Mouse (Mus musculus): ENCODE measurements around the gene Tenm4. TPM values are rescaled to one million over a fixed set of nuclear protein-coding genes. Genes with fewer than 3 reads are reported as not detected.

Tenm4 gene
- total RNA-seq, 1 experiment = 38.9 TPM

DNA sequence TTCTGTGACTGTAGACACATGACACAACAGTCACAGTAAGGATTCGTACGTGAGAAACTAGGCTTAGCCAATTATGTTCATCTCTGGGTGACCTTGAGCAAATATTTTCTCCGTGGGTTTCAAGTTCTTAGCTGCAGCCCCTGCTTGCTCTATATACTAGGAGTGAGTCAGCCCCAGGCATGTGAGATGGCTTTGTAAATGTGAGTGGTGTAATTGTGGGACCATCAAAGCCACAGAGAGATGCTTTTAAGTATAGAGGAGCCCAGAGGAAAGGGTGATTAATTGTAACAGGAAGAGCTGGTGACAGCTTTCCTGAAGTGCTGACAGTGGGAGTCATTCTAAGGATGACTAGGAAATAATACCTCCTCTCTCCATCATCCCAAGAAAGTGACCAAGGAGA is 662.0 kb downstream of the Tenm4 start:
- H3K36me3 ChIP-seq (ENCODE audit: control insufficient read depth, insufficient read depth, low read length, poor library complexity, severe bottlenecking) = peaks cover 2% of the 10 kb centered on the region; the same call in 1 of the 2 replicates
- TF ChIP-seq ZC3H11A (IDR thresholded peaks at IDR 0.05; ENCODE audit: borderline replicate concordance, low read depth, low read length) = no peak
- TF ChIP-seq MAFK (IDR thresholded peaks at IDR 0.05; ENCODE audit: insufficient read depth, low read depth, low read length) = no peak
- no peak for TF ChIP-seq HCFC1 (IDR thresholded peaks at IDR 0.05; ENCODE audit: borderline replicate concordance, insufficient read depth, low read length)
- no peak for TF ChIP-seq ZNF384 (IDR thresholded peaks at IDR 0.05; ENCODE audit: low read depth, low read length)
- no peak for TF ChIP-seq CHD2 (IDR thresholded peaks at IDR 0.05; ENCODE audit: low read depth, low read length)
- no peak overlapping the region for H3K9ac ChIP-seq (ENCODE audit: insufficient read depth, low read depth, low read length, poor library complexity, severe bottlenecking)
- no peak for DNase-seq (ENCODE audit: low read depth, low spot score)
- in situ Hi-C loops (cut with MboI; ENCODE audit: low sequenced_read_pairs in 2 of 2, unreplicated experiment in 2 of 2) = no loop called here
- H3K9me3 ChIP-seq (ENCODE audit: control insufficient read depth, insufficient read depth, low read depth, low read length) = no peaks in the 10 kb centered on the region
- H3K4me1 ChIP-seq (ENCODE audit: control insufficient read depth in 2 of 2, insufficient read depth in 2 of 2, low read length in 2 of 2, poor library complexity in 1 of 2) = peaks cover 0 to 3% of the 10 kb centered on the region in 2 experiments; a peak in 1 of 4 replicates
- H3K27ac ChIP-seq (ENCODE audit: insufficient read depth, low read depth, low read length, poor library complexity, severe bottlenecking) = no peak overlapping the region
- H3K4me3 ChIP-seq (ENCODE audit: insufficient read depth in 1 of 2, low read depth in 1 of 2, low read length in 2 of 2, poor library complexity in 1 of 2, severe bottlenecking in 1 of 2) = no peak overlapping the region

DNA sequence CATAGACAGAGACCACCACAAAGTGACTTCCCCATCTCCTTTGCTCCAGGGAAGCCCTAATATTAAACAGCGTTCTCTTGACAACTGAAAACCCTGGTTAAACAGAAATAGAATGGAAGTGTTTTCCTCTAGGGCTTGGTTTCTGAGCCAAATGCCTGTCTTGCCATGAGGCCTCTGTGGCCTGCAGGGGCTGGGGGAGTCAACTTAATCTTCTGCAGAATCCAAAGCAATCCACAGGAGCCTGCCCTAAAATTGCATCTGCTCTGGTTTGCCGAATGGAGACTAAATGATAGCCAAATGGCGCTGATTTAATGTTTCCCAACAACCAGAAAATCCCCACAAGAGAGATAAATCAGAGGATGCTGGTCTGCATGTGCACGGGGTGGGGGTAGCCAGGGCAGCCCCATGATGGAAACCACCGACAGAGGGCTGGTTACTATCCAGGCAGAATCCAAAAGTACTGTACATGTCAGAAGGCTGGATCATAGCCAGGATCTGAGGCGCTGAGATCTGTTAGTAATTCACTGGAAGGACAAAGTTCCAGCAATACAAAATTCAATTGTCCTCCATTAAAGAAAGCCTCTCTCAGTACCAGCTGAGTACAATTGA is 663.7 kb downstream of the Tenm4 start:
- in situ Hi-C loops (cut with MboI; ENCODE audit: low sequenced_read_pairs in 2 of 2, unreplicated experiment in 2 of 2) = no loop called here
- TF ChIP-seq HCFC1 (IDR thresholded peaks at IDR 0.05; ENCODE audit: borderline replicate concordance, insufficient read depth, low read length) (no peak), CHD2 (IDR thresholded peaks at IDR 0.05; ENCODE audit: low read depth, low read length) (no peak), ZC3H11A (IDR thresholded peaks at IDR 0.05; ENCODE audit: borderline replicate concordance, low read depth, low read length) (no peak), ZNF384 (IDR thresholded peaks at IDR 0.05; ENCODE audit: low read depth, low read length) (no peak), MAFK (IDR thresholded peaks at IDR 0.05; ENCODE audit: insufficient read depth, low read depth, low read length) (no peak)
- DNase-seq (ENCODE audit: low read depth, low spot score) = no peak
- H3K36me3 ChIP-seq (ENCODE audit: control insufficient read depth, insufficient read depth, low read length, poor library complexity, severe bottlenecking) = peaks cover 2% of the 10 kb centered on the region; the same call in 1 of the 2 replicates
- H3K9me3 ChIP-seq (ENCODE audit: control insufficient read depth, insufficient read depth, low read depth, low read length) = no peaks in the 10 kb centered on the region
- H3K27ac ChIP-seq (ENCODE audit: insufficient read depth, low read depth, low read length, poor library complexity, severe bottlenecking) = no peak overlapping the region
- H3K4me1 ChIP-seq (ENCODE audit: control insufficient read depth in 2 of 2, insufficient read depth in 2 of 2, low read length in 2 of 2, poor library complexity in 1 of 2) = peaks cover 0 to 3% of the 10 kb centered on the region in 2 experiments; a peak in 1 of 4 replicates
- H3K4me3 ChIP-seq (ENCODE audit: insufficient read depth in 1 of 2, low read depth in 1 of 2, low read length in 2 of 2, poor library complexity in 1 of 2, severe bottlenecking in 1 of 2) = no peak overlapping the region
- H3K9ac ChIP-seq (ENCODE audit: insufficient read depth, low read depth, low read length, poor library complexity, severe bottlenecking) = no peak overlapping the region

DNA sequence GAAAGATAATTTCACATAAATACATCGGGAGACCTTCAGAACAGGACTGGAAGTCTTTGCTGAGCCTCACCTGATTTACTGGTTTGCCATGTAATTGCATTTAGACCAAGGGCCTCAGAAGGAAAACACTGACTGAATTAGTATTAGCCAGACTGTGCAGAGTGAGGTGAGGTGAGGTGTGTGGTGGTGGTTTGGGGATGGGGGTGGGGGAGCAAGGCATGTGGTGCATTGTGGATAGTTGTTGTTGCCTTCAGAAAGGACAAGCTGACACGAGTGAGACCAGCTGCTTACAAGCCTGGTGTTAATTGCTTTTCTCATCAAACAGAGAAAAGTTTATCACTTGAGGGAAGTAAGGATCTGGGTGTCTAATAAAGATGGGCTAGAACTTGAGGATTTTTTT is 664.3 kb downstream of the Tenm4 start:
- Histone ChIP-seq H3K36me3 (ENCODE audit: control insufficient read depth, insufficient read depth, low read length, poor library complexity, severe bottlenecking) (peaks cover 2% of the 10 kb centered on the region; the same call in 1 of the 2 replicates), H3K27ac (ENCODE audit: insufficient read depth, low read depth, low read length, poor library complexity, severe bottlenecking) (no peak overlapping the region)

DNA sequence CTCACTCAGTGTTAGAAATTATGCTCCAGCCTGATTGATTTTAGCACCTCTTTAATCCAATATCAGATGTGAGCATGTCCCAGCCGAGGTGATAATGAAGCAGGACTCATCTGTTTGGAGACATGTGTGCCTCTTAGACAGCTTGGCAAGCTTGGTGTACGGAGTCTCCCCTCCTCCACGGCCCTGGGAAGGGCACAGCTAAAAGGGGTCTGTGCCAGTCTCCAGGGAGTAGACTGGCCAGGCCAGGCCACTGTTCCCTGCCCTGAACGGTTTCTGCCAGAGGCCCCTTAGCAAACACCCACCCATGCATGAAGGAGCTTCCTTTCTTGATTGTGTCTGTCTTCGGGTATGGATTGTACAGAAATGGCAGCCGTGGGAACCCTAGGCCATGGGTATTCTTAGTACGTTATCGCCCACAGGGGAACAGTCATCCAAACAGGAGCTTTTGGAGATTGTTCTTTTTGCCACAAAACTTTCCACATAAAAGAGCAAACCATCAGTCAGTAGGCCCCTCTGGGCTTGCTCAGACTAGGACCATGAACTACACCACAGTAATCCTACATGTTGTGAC is 667.3 kb downstream of the Tenm4 start:
- TF ChIP-seq MAFK (IDR thresholded peaks at IDR 0.05; ENCODE audit: insufficient read depth, low read depth, low read length) (no peak), ZC3H11A (IDR thresholded peaks at IDR 0.05; ENCODE audit: borderline replicate concordance, low read depth, low read length) (no peak), HCFC1 (IDR thresholded peaks at IDR 0.05; ENCODE audit: borderline replicate concordance, insufficient read depth, low read length) (no peak)
- Histone ChIP-seq H3K27ac (ENCODE audit: insufficient read depth, low read depth, low read length, poor library complexity, severe bottlenecking) (no peak overlapping the region), H3K36me3 (ENCODE audit: control insufficient read depth, insufficient read depth, low read length, poor library complexity, severe bottlenecking) (peaks cover 2% of the 10 kb centered on the region; the same call in 1 of the 2 replicates), H3K4me1 (ENCODE audit: control insufficient read depth in 2 of 2, insufficient read depth in 2 of 2, low read length in 2 of 2, poor library complexity in 1 of 2) (peaks cover 0 to 8% of the 10 kb centered on the region in 2 experiments; a peak in 1 of 4 replicates), H3K9me3 (ENCODE audit: control insufficient read depth, insufficient read depth, low read depth, low read length) (no peaks in the 10 kb centered on the region), H3K9ac (ENCODE audit: insufficient read depth, low read depth, low read length, poor library complexity, severe bottlenecking) (no peak overlapping the region), H3K4me3 (ENCODE audit: insufficient read depth in 1 of 2, low read depth in 1 of 2, low read length in 2 of 2, poor library complexity in 1 of 2, severe bottlenecking in 1 of 2) (no peak overlapping the region)
- in situ Hi-C loops (cut with MboI; ENCODE audit: low sequenced_read_pairs in 2 of 2, unreplicated experiment in 2 of 2) = no loop called here
- DNase-seq (ENCODE audit: low read depth, low spot score) = no peak

More for the DNA sequence above, 664.3 kb downstream of the Tenm4 start:
- no peak overlapping the region for H3K4me3 ChIP-seq (ENCODE audit: insufficient read depth in 1 of 2, low read depth in 1 of 2, low read length in 2 of 2, poor library complexity in 1 of 2, severe bottlenecking in 1 of 2)
- in situ Hi-C loops (cut with MboI; ENCODE audit: low sequenced_read_pairs in 2 of 2, unreplicated experiment in 2 of 2) = no loop called here
- no peak overlapping the region for H3K9ac ChIP-seq (ENCODE audit: insufficient read depth, low read depth, low read length, poor library complexity, severe bottlenecking)
- TF ChIP-seq ZNF384 (IDR thresholded peaks at IDR 0.05; ENCODE audit: low read depth, low read length) = no peak
- TF ChIP-seq CHD2 (IDR thresholded peaks at IDR 0.05; ENCODE audit: low read depth, low read length) = no peak
- no peak for TF ChIP-seq ZC3H11A (IDR thresholded peaks at IDR 0.05; ENCODE audit: borderline replicate concordance, low read depth, low read length)
- no peak for TF ChIP-seq MAFK (IDR thresholded peaks at IDR 0.05; ENCODE audit: insufficient read depth, low read depth, low read length)
- no peak for TF ChIP-seq HCFC1 (IDR thresholded peaks at IDR 0.05; ENCODE audit: borderline replicate concordance, insufficient read depth, low read length)
- peaks cover 0 to 3% of the 10 kb centered on the region in 2 experiments; a peak in 1 of 4 replicates for H3K4me1 ChIP-seq (ENCODE audit: control insufficient read depth in 2 of 2, insufficient read depth in 2 of 2, low read length in 2 of 2, poor library complexity in 1 of 2)
- DNase-seq (ENCODE audit: low read depth, low spot score) = no peak
- no peaks in the 10 kb centered on the region for H3K9me3 ChIP-seq (ENCODE audit: control insufficient read depth, insufficient read depth, low read depth, low read length)
